Mouse (Mus musculus) intestine, postnatal 0 days (tissue): Measurements from ENCODE around the gene Acvr2b. TPM values are rescaled to one million over a fixed set of nuclear protein-coding genes. Genes with fewer than 3 reads are reported as not detected.

Experiments
- ATAC-seq: fragments of 200-750 bp; cut with Nextera tagmentation; 2 replicates; pipeline ENCODE4 v1.8.0; 2017; ENCODE audit warnings: mild to moderate bottlenecking, moderate TSS enrichment, moderate library complexity
- H3K27ac ChIP-seq: fragments of 300-500 bp; sonication (generic); 2 replicates; pipeline ENCODE4 v1.5.1; 2014; ENCODE audit warnings: mild to moderate bottlenecking, low read depth, low read length, moderate library complexity
- H3K27me3 ChIP-seq: fragments of 300-500 bp; sonication (generic); replicated peaks from 2 replicates; pipeline ENCODE4 v1.6.1; 2014; ENCODE audit warnings: low read length, mixed read lengths; ENCODE audit not compliant: control insufficient read depth, insufficient read depth
- H3K36me3 ChIP-seq: fragments of 300-500 bp; sonication (generic); 2 replicates; pipeline ENCODE4 v1.6.1; 2014; ENCODE audit warnings: mild to moderate bottlenecking, moderate library complexity; ENCODE audit not compliant: control insufficient read depth, insufficient read depth
- H3K4me1 ChIP-seq: fragments of 300-500 bp; sonication (generic); replicated peaks from 2 replicates; pipeline ENCODE4 v1.6.1; 2014; ENCODE audit warnings: antibody characterized with exemption, low read length, mixed read lengths; ENCODE audit not compliant: control insufficient read depth, insufficient read depth
- H3K4me2 ChIP-seq: fragments of 300-500 bp; sonication (generic); replicated peaks from 2 replicates; pipeline ENCODE4 v1.6.1; 2014; ENCODE audit warnings: low read depth, mild to moderate bottlenecking, moderate library complexity
- H3K4me3 ChIP-seq: fragments of 300-500 bp; sonication (generic); 2 replicates; pipeline ENCODE4 v1.5.1; 2014; ENCODE audit warnings: low read depth, low read length
- H3K9ac ChIP-seq: fragments of 300-500 bp; sonication (generic); 2 replicates; pipeline ENCODE4 v1.6.1; 2014; ENCODE audit warnings: mild to moderate bottlenecking, low read depth, low read length
- H3K9me3 ChIP-seq: fragments of 300-500 bp; sonication (generic); 2 replicates; pipeline ENCODE4 v1.6.1; 2016; ENCODE audit warnings: mixed run types; ENCODE audit not compliant: control insufficient read depth
- CTCF ChIP-seq: sonication (generic); IDR thresholded peaks from 2 replicates; pipeline ENCODE4 v1.5.1; 2016; ENCODE audit warnings: low read depth, mild to moderate bottlenecking, control low read depth, antibody characterized with exemption, moderate library complexity
- WGBS: fragments of 180-500 bp; shearing (Covaris S2); extraction: QIAGEN DNeasy Blood & Tissue Kit; methylation state at CpG from one replicate; pipeline ENCODE4 v1.1.7; 2014; 5-methylcytosine and 5-hydroxymethylcytosine counted together
- polyA plus RNA-seq: library from polyadenylated mRNA; unstranded; fragments of >200 nt; fragmentation: Nextera tagmentation; extraction: Ambion mirVana; gene quantifications from 2 replicates; pipeline ENCODE4 v1.2.1, GENCODE M21; 2015

Acvr2b gene
- 5.4 and 5.8 TPM in 2 replicates for polyA plus RNA-seq

GRCm38 (mm10) chr9:119401801-119402214 is at the start of gene Acvr2b:
TSS of gene Acvr2b (plus strand) at chr9:119402118.
- Histone ChIP-seq H3K9me3 (no peaks in the 10 kb centered on the region), H3K4me2 (peak within 1 kb of the TSS; percentile 99), H3K27ac (peak within 1 kb of the TSS; percentile 98), H3K4me1 (0 out of 2 replicates have a peak, but pooled peaks cover 3% of the 10 kb centered on the region), H3K9ac (peak within 1 kb of the TSS; percentile 95), H3K27me3 (no peaks in the 10 kb centered on the region), H3K4me3 (peak within 1 kb of the TSS; percentile 85), H3K36me3 (no peaks in the 10 kb centered on the region)
- ATAC-seq, result peak; percentile 92
- TF ChIP-seq CTCF, result peak; percentile 70
- whole genome bisulfite sequencing, result 0% methylated on average over 23 of the region's 32 CpGs

GRCm38 (mm10) chr9:119353926-119354325 is 48.0 kb upstream of the Acvr2b start:
- peaks cover 11% of the 10 kb centered on the region; the same call in 1 of the 2 replicates for H3K36me3 ChIP-seq
- no peaks in the 10 kb centered on the region for H3K27me3 ChIP-seq
- H3K9ac ChIP-seq, result no peak overlapping the region
- no peak overlapping the region for H3K4me3 ChIP-seq
- ATAC-seq, result no peak
- no peaks in the 10 kb centered on the region for H3K4me1 ChIP-seq
- H3K9me3 ChIP-seq, result no peaks in the 10 kb centered on the region
- no peak for TF ChIP-seq CTCF
- no peak overlapping the region for H3K4me2 ChIP-seq
- WGBS, result 46% methylated on average over 6 of the region's 6 CpGs
- H3K27ac ChIP-seq, result no peak overlapping the region

- no peak for TF ChIP-seq CTCF
- H3K9me3 ChIP-seq, result no peaks in the 10 kb centered on the region
- H3K4me1 ChIP-seq, result no peaks in the 10 kb centered on the region
- H3K36me3 ChIP-seq, result peaks cover 6% of the 10 kb centered on the region; the same call in 1 of the 2 replicates
- H3K9ac ChIP-seq, result no peak overlapping the region
- H3K4me3 ChIP-seq, result no peak overlapping the region
- H3K4me2 ChIP-seq, result no peak overlapping the region
- no peaks in the 10 kb centered on the region for H3K27me3 ChIP-seq
- no peak for ATAC-seq
- no peak overlapping the region for H3K27ac ChIP-seq
- 65% methylated on average over 6 of the region's 6 CpGs for WGBS
These were observed 46.0 kb upstream of the Acvr2b start for GRCm38 (mm10) chr9:119355943-119356342.

- no peaks in the 10 kb centered on the region for H3K4me1 ChIP-seq
- H3K27me3 ChIP-seq, result no peaks in the 10 kb centered on the region
- ATAC-seq, result peak; percentile 88
- peak within 1 kb of the TSS; percentile 21; the same call in 1 of the 2 replicates for H3K27ac ChIP-seq
- peak within 1 kb of the TSS; percentile 95 for H3K4me2 ChIP-seq
- TF ChIP-seq CTCF, result peak; percentile 98
- 3% methylated on average over 63 of the region's 65 CpGs for WGBS
- H3K36me3 ChIP-seq, result peaks cover 5% of the 10 kb centered on the region; the same call in 1 of the 2 replicates
- peak within 1 kb of the TSS; percentile 78 for H3K4me3 ChIP-seq
- peak within 1 kb of the TSS; percentile 62 for H3K9ac ChIP-seq
- H3K9me3 ChIP-seq, result no peaks in the 10 kb centered on the region
These were observed 44.4 kb upstream of the Acvr2b start, which contains the start of gene Xylb for GRCm38 (mm10) chr9:119357331-119358057. TSS of gene Xylb (plus strand) at chr9:119357381.

GRCm38 (mm10) chr9:119358058-119358429 is 43.9 kb upstream of the Acvr2b start:
- peak overlapping the region; percentile 78 for H3K4me3 ChIP-seq
- no peaks in the 10 kb centered on the region for H3K9me3 ChIP-seq
- H3K4me1 ChIP-seq, result no peaks in the 10 kb centered on the region
- ATAC-seq, result 0 out of 2 replicates have a peak, but pooled peaks have one; percentile 0
- WGBS, result 23% methylated on average over 9 of the region's 9 CpGs
- no peak for TF ChIP-seq CTCF
- peak overlapping the region; percentile 95 for H3K4me2 ChIP-seq
- no peaks in the 10 kb centered on the region for H3K27me3 ChIP-seq
- no peak overlapping the region for H3K27ac ChIP-seq
- peaks cover 5% of the 10 kb centered on the region; the same call in 1 of the 2 replicates for H3K36me3 ChIP-seq
- peak overlapping the region; percentile 62 for H3K9ac ChIP-seq

- no peak overlapping the region for H3K4me3 ChIP-seq
- H3K27ac ChIP-seq, result no peak overlapping the region
- 93% methylated on average over 5 of the region's 5 CpGs for WGBS
- H3K4me2 ChIP-seq, result no peak overlapping the region
- no peaks in the 10 kb centered on the region for H3K27me3 ChIP-seq
- H3K36me3 ChIP-seq, result peaks cover 5% of the 10 kb centered on the region; the same call in 1 of the 2 replicates
- ATAC-seq, result no peak
- H3K4me1 ChIP-seq, result no peaks in the 10 kb centered on the region
- no peaks in the 10 kb centered on the region for H3K9me3 ChIP-seq
- no peak overlapping the region for H3K9ac ChIP-seq
- no peak for TF ChIP-seq CTCF
These were observed 40.5 kb upstream of the Acvr2b start for GRCm38 (mm10) chr9:119361416-119361815.
